Mouse (Mus musculus): ENCODE data around the gene Lrrc10. TPM values are rescaled to one million over a fixed set of nuclear protein-coding genes. Genes with fewer than 3 reads are reported as not detected.

Gene Lrrc10
- not detected for polyA plus RNA-seq (2017; shearing (Covaris generic))

DNA sequence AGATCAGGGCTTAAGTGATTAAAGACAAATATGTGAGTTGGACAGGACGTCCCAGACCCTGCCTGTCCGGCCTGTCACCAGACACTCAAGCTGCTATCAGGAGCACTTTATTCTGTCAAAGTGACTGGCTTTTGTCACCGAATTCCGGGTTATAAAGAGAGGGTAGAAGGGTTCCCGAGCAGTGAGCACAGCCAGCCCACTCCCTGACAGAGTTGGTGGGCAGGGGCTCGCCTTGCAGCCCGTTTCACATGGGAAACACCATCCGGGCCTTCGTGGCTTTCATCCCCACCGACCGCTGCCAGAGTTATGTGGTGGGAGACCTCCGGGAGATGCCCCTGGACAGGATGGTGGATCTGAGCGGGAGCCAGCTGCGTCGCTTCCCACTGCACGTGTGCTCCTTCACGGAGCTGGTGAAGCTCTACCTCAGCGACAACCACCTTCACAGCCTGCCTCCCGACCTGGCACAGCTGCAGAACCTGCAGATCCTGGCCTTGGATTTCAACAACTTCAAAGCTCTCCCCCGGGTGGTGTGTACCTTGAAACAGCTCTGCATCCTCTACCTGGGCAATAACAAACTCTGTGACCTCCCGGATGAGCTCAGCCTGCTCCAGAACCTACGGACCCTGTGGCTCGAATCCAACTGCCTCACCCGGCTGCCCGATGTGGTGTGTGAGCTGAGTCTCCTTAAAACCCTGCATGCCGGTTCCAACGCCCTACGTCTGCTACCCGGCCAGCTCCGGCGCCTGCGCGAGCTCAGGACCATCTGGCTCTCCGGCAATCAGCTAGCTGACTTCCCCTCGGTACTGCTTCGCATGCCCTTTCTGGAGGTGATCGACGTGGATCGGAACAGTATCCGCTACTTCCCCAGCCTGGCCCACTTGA, at the start of gene Lrrc10:
TSS of gene Lrrc10 (plus strand) at position 167 of the 882 bp plus-strand sequence.

DNA sequence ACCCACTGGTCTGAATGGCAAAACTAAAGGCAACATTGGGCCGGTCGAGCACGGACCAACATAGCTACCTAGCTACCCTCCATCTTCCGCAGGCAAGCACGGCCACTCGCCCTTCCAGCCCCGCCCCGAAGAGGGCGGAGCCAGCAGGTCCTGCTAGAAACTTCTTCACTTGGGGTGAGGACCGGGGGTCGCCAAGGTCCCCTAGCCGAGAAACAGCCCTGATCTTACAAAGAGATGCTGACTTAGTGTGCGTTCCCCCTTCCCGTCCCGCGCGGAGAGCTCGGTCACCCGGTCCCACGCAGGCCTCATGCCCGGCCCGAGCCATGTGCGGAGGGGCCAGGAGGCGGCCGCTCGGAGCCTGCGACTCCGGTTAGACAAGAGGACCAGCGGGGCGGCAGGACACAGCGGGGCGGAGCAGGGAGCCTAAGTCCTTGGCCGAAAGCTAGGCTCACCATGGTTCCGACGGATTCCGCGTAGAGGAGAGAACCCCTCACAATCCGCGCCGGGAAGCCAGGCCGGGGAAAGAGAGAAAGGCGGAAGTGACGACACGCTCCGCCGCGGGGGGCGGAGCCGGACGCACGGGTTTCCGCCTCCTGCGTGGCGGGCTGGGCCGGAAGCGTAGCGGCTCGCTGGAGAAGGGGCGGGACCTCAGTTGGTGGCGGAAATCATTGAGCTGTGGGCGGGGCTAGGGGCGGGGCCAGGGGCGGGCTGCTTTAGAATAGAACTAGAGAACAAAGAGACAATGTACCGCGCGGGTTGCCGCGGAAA, 18.3 kb downstream of the Lrrc10 start, which contains the start of gene Cct2:
TSS of gene Cct2 (minus strand) at position 561 of the 768 bp plus-strand sequence.

Other genes with a start within 250 kb of the Lrrc10 start
- gene Myrfl, start 148.4 kb upstream of the Lrrc10 start, polyA plus RNA-seq (2017; shearing (Covaris generic)), result under 1 TPM; 0.06 to 0.52 TPM
- 10 to 100 TPM; 36.5 to 59.6 TPM for gene Rab3ip, start 94.6 kb upstream of the Lrrc10 start, polyA plus RNA-seq (2017; shearing (Covaris generic))
- gene Gm10271, start 72.7 kb upstream of the Lrrc10 start, polyA plus RNA-seq (2017; shearing (Covaris generic)), result not detected
- gene Best3, start 59.0 kb upstream of the Lrrc10 start, polyA plus RNA-seq (2017; shearing (Covaris generic)), result under 1 TPM; 0.13 to 0.21 TPM
- 100 to 1,000 TPM; 211 to 250 TPM for gene Cct2, start 18.5 kb downstream of the Lrrc10 start, polyA plus RNA-seq (2017; shearing (Covaris generic))
- gene Frs2, start 103.2 kb downstream of the Lrrc10 start, polyA plus RNA-seq (2017; shearing (Covaris generic)), result 10 to 100 TPM; 11.5 to 17.4 TPM
- 10 to 100 TPM; 53.0 to 72.5 TPM for gene Yeats4, start 179.2 kb downstream of the Lrrc10 start, polyA plus RNA-seq (2017; shearing (Covaris generic))
- under 1 TPM; 0.21 to 0.33 TPM for gene 9530003J23Rik, start 193.4 kb downstream of the Lrrc10 start, polyA plus RNA-seq (2017; shearing (Covaris generic))
- gene Lyz2, start 237.0 kb downstream of the Lrrc10 start, polyA plus RNA-seq (2017; shearing (Covaris generic)), result 10 to 100 TPM; 37.9 to 60.8 TPM
- 1 to 10 TPM; 2.6 to 5.8 TPM for gene Lyz1, start 247.5 kb downstream of the Lrrc10 start, polyA plus RNA-seq (2017; shearing (Covaris generic))